Mouse (Mus musculus) cortical plate, adult 2 months (tissue): Measurements from ENCODE around the gene Gpr137.

ENCODE experiments used
- CTCF ChIP-seq: fragments of 200-500 bp; IDR thresholded peaks from 2 replicates; pipeline ENCODE4 v1.5.1; 2011; ENCODE audit warnings: mild to moderate bottlenecking, control low read depth, low read length; ENCODE audit not compliant: insufficient read depth; ENCODE audit errors: extremely low read depth
- POLR2A ChIP-seq: fragments of 200-500 bp; IDR thresholded peaks from 2 replicates; pipeline ENCODE4 v1.6.1; 2011; ENCODE audit warnings: mild to moderate bottlenecking, low read length, control low read depth; ENCODE audit not compliant: insufficient read depth; ENCODE audit errors: extremely low read depth

DNA sequence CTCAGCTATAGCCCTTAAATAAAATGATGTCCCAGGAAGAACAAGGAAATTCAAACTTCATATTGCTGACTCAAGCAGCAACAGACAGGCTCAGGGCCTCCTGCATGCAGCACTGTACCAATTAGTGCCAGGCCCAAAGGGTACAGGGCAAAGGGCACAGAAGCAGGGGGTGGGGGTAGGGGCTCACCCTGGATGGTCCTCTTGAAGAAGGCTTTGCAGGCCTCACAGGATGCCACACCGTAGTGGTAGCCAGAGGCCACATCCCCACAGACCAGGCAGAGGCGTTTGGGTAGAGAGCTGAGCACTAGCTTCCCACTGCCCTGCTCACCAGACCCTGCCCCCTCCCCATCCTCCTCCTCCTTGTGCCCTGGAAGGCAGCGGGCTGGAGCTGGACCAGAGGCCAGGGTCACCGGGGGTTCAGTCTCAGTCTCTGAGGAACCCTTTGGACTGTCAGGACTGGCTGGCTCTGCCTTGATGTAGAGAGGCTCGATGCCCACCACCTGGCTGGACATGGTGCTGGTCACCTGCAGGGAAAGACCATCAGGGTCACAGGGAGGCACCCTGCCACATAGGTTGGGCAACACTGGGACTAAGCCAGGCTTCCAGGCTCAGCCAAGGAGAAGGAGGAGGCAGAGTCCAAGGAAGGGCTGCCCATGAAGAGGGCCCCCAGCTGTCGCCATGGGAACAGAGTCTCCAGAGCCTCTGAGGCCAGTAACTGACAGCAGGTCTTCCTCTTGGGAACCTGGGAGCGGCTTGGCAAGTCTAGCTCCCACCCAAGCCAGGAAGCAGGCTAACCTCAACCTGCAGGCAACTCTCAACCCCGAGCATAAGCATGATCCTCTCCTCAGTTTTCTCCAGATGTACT is 22.2 kb downstream of the Gpr137 start:
- TF ChIP-seq POLR2A, result no peak
- TF ChIP-seq CTCF, result no peak
